Mouse (Mus musculus): ENCODE results near the gene Abcc4.

Abcc4 gene

GRCm38 (mm10) chr14:118710945-118711344 is 4.9 kb upstream of the Abcc4 start:
- no peak for DNase-seq

- peak; percentile 89 for DNase-seq
Measured at GRCm38 (mm10) chr14:118709736-118710135, 3.7 kb upstream of the Abcc4 start.

- no peak for DNase-seq
Measured at GRCm38 (mm10) chr14:118708126-118708525, 2.1 kb upstream of the Abcc4 start.

GRCm38 (mm10) chr14:118706962-118707361 is 943 bp upstream of the Abcc4 start:
- no peak for DNase-seq

GRCm38 (mm10) chr14:118705465-118705807 is 583 bp downstream of the Abcc4 start:
- DNase-seq: no peak

- no peak for DNase-seq
Measured at GRCm38 (mm10) chr14:118703363-118703762, 2.7 kb downstream of the Abcc4 start.

GRCm38 (mm10) chr14:118701991-118702608 is 3.9 kb downstream of the Abcc4 start:
- peak; percentile 78 for DNase-seq

GRCm38 (mm10) chr14:118700576-118700975 is 5.4 kb downstream of the Abcc4 start:
- DNase-seq: no peak

- no peak for DNase-seq
Measured at GRCm38 (mm10) chr14:118699963-118700362, 6.1 kb downstream of the Abcc4 start.

- no peak for DNase-seq
Measured at GRCm38 (mm10) chr14:118699508-118699907, 6.5 kb downstream of the Abcc4 start.

GRCm38 (mm10) chr14:118696556-118697289 is 9.3 kb downstream of the Abcc4 start:
- DNase-seq: no peak

- DNase-seq: no peak
Measured at GRCm38 (mm10) chr14:118695866-118696265, 10.2 kb downstream of the Abcc4 start.

GRCm38 (mm10) chr14:118694321-118694720 is 11.7 kb downstream of the Abcc4 start:
- DNase-seq: no peak

- DNase-seq: no peak
Measured at GRCm38 (mm10) chr14:118691910-118692309, 14.1 kb downstream of the Abcc4 start.

- no peak for DNase-seq
Measured at GRCm38 (mm10) chr14:118691404-118691803, 14.6 kb downstream of the Abcc4 start.

GRCm38 (mm10) chr14:118690921-118691320 is 15.1 kb downstream of the Abcc4 start:
- peak; percentile 28 for DNase-seq

- DNase-seq: peak; percentile 18
Measured at GRCm38 (mm10) chr14:118690336-118690735, 15.7 kb downstream of the Abcc4 start.

GRCm38 (mm10) chr14:118688643-118689042 is 17.4 kb downstream of the Abcc4 start:
- peak; percentile 31 for DNase-seq

- DNase-seq: no peak
Measured at GRCm38 (mm10) chr14:118686861-118687260, 19.2 kb downstream of the Abcc4 start.

- DNase-seq: no peak
Measured at GRCm38 (mm10) chr14:118685572-118685971, 20.4 kb downstream of the Abcc4 start.

GRCm38 (mm10) chr14:118682339-118683034 is 23.5 kb downstream of the Abcc4 start:
- no peak for DNase-seq

- DNase-seq: no peak
Measured at GRCm38 (mm10) chr14:118681087-118681486, 24.9 kb downstream of the Abcc4 start.

- DNase-seq: no peak
Measured at GRCm38 (mm10) chr14:118678279-118678985, 27.6 kb downstream of the Abcc4 start.

Measured in lung, postnatal 10 days (tissue).